Mouse (Mus musculus) embryonic facial prominence, embryonic 13.5 days (tissue): Measurements from ENCODE around the gene Serpina11. TPM values are rescaled to one million over a fixed set of nuclear protein-coding genes. Genes with fewer than 3 reads are reported as not detected.

Source experiments
- polyA plus RNA-seq: library from polyadenylated mRNA; unstranded; fragments of >200 nt; fragmentation: Nextera tagmentation; extraction: Ambion mirVana; gene quantifications from 2 replicates; pipeline ENCODE4 v1.2.1, GENCODE M21; 2015

The Serpina11 gene
- polyA plus RNA-seq, 1 experiment from 2014 or later = not detected

Other genes starting within 250 kb of the Serpina11 start
- gene Serpina1d, start 216.4 kb downstream of the Serpina11 start, polyA plus RNA-seq = 2.8 TPM in 1 of 2 replicates, not detected in the other
- gene Serpina1b, start 159.6 kb downstream of the Serpina11 start, polyA plus RNA-seq = 17.2 TPM in 1 of 2 replicates, not detected in the other
- gene Serpina1a, start 126.4 kb downstream of the Serpina11 start, polyA plus RNA-seq = 13.0 TPM in 1 of 2 replicates, not detected in the other
- gene Serpina1c, start 85.1 kb downstream of the Serpina11 start, polyA plus RNA-seq = 6.9 TPM in 1 of 2 replicates, not detected in the other
- gene Serpina1e, start 31.0 kb downstream of the Serpina11 start, polyA plus RNA-seq = 6.1 TPM in 1 of 2 replicates, not detected in the other
- gene Serpina9, start 23.8 kb upstream of the Serpina11 start, polyA plus RNA-seq = 0.08 TPM in 1 of 2 replicates, not detected in the other
- gene Serpina12, start 54.5 kb upstream of the Serpina11 start, polyA plus RNA-seq = not detected in 2 replicates
- not detected in 2 replicates for gene Serpina5, start 111.2 kb upstream of the Serpina11 start, polyA plus RNA-seq
- gene Serpina3a, start 122.8 kb upstream of the Serpina11 start, polyA plus RNA-seq = not detected in 2 replicates
- not detected in 2 replicates for gene Serpina3b, start 138.0 kb upstream of the Serpina11 start, polyA plus RNA-seq
- gene Serpina3c, start 163.9 kb upstream of the Serpina11 start, polyA plus RNA-seq = not detected in 2 replicates
- gene Serpina3f, start 224.6 kb upstream of the Serpina11 start, polyA plus RNA-seq = not detected in 2 replicates
- 0.84 and 1.0 TPM in 2 replicates for gene Serpina3g, start 246.3 kb upstream of the Serpina11 start, polyA plus RNA-seq